Mouse (Mus musculus): ENCODE measurements around the gene Nckap5. TPM values are rescaled to one million over a fixed set of nuclear protein-coding genes. Genes with fewer than 3 reads are reported as not detected.

The Nckap5 gene
- total and polyA plus RNA-seq, 3 experiments = not detected

DNA sequence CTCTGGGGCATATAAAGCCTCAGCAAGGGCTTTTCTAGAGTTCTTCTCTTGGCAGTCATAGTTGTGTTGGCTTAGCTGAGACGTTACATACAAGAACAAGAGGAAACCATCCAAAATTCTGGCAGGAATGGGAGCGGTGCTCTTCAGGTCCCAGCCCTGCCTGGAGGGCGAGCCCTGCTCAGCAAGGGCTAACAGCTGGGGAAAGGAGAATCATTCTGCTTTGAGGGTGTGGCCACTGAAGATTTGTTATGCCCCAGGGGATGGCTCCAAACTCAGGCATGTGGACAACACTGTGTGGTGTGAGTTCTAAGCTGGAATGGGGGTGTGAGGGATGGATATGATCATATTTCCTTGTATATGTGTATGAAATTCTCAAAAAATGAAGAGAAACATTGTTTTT, 779.1 kb downstream of the Nckap5 start:
- dilution Hi-C loops (cut with MboI; ENCODE audit: extremely low pct_ligation_motif_present, extremely low pct_unique_long_range_greater_than_20kb, low sequenced_read_pairs) = no loop called here
- H3K4me2 ChIP-seq (ENCODE audit: insufficient read depth, low read depth, poor library complexity, severe bottlenecking) = no peak overlapping the region
- no peak for DNase-seq (ENCODE audit: extremely low read depth)
- no peaks in the 10 kb centered on the region for H3K4me1 ChIP-seq (ENCODE audit: control insufficient read depth in 1 of 2, insufficient read depth in 2 of 2)
- TF ChIP-seq CTCF (conservative IDR thresholded peaks at IDR 0.05 in 1 of 2, IDR thresholded peaks at IDR 0.05 in 1 of 2; ENCODE audit: low read depth in 2 of 2, low read length in 2 of 2) = no peak
- no peak for TF ChIP-seq EP300 (IDR thresholded peaks at IDR 0.05; ENCODE audit: low read length)
- no peak for TF ChIP-seq NRF1 (IDR thresholded peaks at IDR 0.05; ENCODE audit: low read depth, low read length)
- TF ChIP-seq NELFE (IDR thresholded peaks at IDR 0.05; ENCODE audit: low read depth, low read length) = no peak
- no peaks in the 10 kb centered on the region for H3K36me3 ChIP-seq (replicated peaks in 1 of 2; ENCODE audit: control insufficient read depth in 1 of 2, insufficient read depth in 1 of 2, low read length in 1 of 2)
- H3K9ac ChIP-seq (ENCODE audit: insufficient read depth, low read depth) = no peak overlapping the region
- no peaks in the 10 kb centered on the region for H3K27me3 ChIP-seq (replicated peaks)
- H3K4me3 ChIP-seq (replicated peaks in 1 of 3; ENCODE audit: low read depth in 2 of 3, low read length in 2 of 3, poor library complexity in 1 of 3) = no peak overlapping the region
- in situ Hi-C loops (cut with MboI; ENCODE audit: low pct_ligation_motif_present, low pct_unique_long_range_greater_than_20kb, low sequenced_read_pairs) = no loop called here
- peaks cover 63% of the 10 kb centered on the region for H3K9me3 ChIP-seq (replicated peaks; ENCODE audit: low read length)
- no peak overlapping the region for H3K27ac ChIP-seq (ENCODE audit: insufficient read depth, low read depth)
- H3K79me2 ChIP-seq (replicated peaks; ENCODE audit: control insufficient read depth, extremely low read depth, insufficient read depth, poor library complexity, severe bottlenecking) = no peaks in the 10 kb centered on the region; the same call in 1 of the 2 replicates

DNA sequence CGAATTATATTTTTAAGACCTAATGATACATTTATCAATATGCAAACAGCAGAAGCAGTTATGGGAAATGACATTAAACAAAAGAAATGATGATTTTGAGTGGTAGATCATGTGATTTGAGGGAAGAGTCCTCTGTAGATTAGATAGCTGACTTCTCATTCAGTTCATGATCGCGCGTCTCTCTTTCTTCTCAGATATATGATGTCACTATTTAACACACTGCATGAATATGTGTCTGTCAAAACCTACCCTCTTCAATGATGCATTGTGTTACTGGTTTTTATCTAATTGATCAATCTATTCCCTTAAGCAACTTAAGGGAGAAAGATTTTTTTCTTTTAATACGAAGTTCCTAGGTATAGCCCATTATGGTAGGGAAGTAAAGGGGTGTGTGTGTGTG, 787.7 kb downstream of the Nckap5 start:
- H3K79me2 ChIP-seq (replicated peaks; ENCODE audit: control insufficient read depth, extremely low read depth, insufficient read depth, poor library complexity, severe bottlenecking) = no peaks in the 10 kb centered on the region
- no peak overlapping the region for H3K9ac ChIP-seq (ENCODE audit: insufficient read depth, low read depth)
- H3K27ac ChIP-seq (ENCODE audit: insufficient read depth, low read depth) = no peak overlapping the region
- H3K4me3 ChIP-seq (replicated peaks in 1 of 3; ENCODE audit: low read depth in 2 of 3, low read length in 2 of 3, poor library complexity in 1 of 3) = no peak overlapping the region
- dilution Hi-C loops (cut with MboI; ENCODE audit: extremely low pct_ligation_motif_present, extremely low pct_unique_long_range_greater_than_20kb, low sequenced_read_pairs) = no loop called here
- peaks cover 47% of the 10 kb centered on the region for H3K9me3 ChIP-seq (replicated peaks; ENCODE audit: low read length)
- in situ Hi-C loops (cut with MboI; ENCODE audit: low pct_ligation_motif_present, low pct_unique_long_range_greater_than_20kb, low sequenced_read_pairs) = no loop called here
- no peaks in the 10 kb centered on the region for H3K36me3 ChIP-seq (replicated peaks in 1 of 2; ENCODE audit: control insufficient read depth in 1 of 2, insufficient read depth in 1 of 2, low read length in 1 of 2)
- no peaks in the 10 kb centered on the region for H3K27me3 ChIP-seq (replicated peaks)
- TF ChIP-seq UBTF (IDR thresholded peaks at IDR 0.05; ENCODE audit: low read depth, low read length) (no peak), NRF1 (IDR thresholded peaks at IDR 0.05; ENCODE audit: low read depth, low read length) (no peak), JUN (IDR thresholded peaks at IDR 0.05; ENCODE audit: insufficient read depth, low read depth, low read length) (no peak), MAX (IDR thresholded peaks at IDR 0.05; ENCODE audit: low read length) (no peak), NELFE (IDR thresholded peaks at IDR 0.05; ENCODE audit: low read depth, low read length) (no peak), SIN3A (IDR thresholded peaks at IDR 0.05; ENCODE audit: low read length) (no peak), ZMIZ1 (IDR thresholded peaks at IDR 0.05; ENCODE audit: low read depth, low read length) (no peak), ETS1 (conservative IDR thresholded peaks at IDR 0.05; ENCODE audit: low read depth, low read length) (no peak)
- no peak overlapping the region for H3K4me2 ChIP-seq (ENCODE audit: insufficient read depth, low read depth, poor library complexity, severe bottlenecking)
- H3K4me1 ChIP-seq (ENCODE audit: control insufficient read depth in 1 of 2, insufficient read depth in 2 of 2) = no peaks in the 10 kb centered on the region
- DNase-seq (ENCODE audit: extremely low read depth) = no peak

DNA sequence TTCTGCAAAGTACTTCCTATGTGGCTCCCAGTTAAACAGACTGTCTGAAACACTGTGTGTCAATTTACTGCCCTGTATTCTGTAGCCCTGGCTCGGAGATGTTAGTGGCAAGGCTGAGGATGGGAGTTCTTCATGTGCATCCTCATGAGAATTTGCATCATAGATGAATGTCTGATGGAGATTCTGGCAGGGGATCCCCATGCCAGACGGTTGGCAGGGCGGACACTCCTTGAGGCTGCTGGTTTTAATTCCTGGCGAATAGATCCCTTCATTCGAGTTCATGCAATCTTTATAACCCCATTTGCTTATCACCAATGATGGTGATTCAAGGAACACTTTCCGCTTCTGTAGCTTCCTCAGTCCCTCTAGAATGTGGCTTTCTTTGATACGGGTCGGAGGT, 803.1 kb downstream of the Nckap5 start:
- no peak for TF ChIP-seq SMC3 (IDR thresholded peaks at IDR 0.05; ENCODE audit: low read depth, low read length)
- TF ChIP-seq ETS1 (conservative IDR thresholded peaks at IDR 0.05; ENCODE audit: low read depth, low read length) = no peak
- no peak for TF ChIP-seq SIN3A (IDR thresholded peaks at IDR 0.05; ENCODE audit: low read length)
- no peak for TF ChIP-seq ZKSCAN1 (IDR thresholded peaks at IDR 0.05; ENCODE audit: borderline replicate concordance, low read depth, low read length)
- TF ChIP-seq MEF2A (IDR thresholded peaks at IDR 0.05; ENCODE audit: borderline replicate concordance, low read depth, low read length) = no peak
- no peak for TF ChIP-seq MYC (IDR thresholded peaks at IDR 0.05; ENCODE audit: low read depth, low read length)
- TF ChIP-seq IRF4 (IDR thresholded peaks at IDR 0.05; ENCODE audit: low read depth, low read length) = no peak
- no peak for TF ChIP-seq JUN (IDR thresholded peaks at IDR 0.05; ENCODE audit: insufficient read depth, low read depth, low read length)
- no peak for TF ChIP-seq NELFE (IDR thresholded peaks at IDR 0.05; ENCODE audit: low read depth, low read length)
- no peak for TF ChIP-seq CHD1 (IDR thresholded peaks at IDR 0.05; ENCODE audit: low read depth, low read length)
- TF ChIP-seq BHLHE40 (IDR thresholded peaks at IDR 0.05; ENCODE audit: low read depth, low read length) = no peak
- no peak for TF ChIP-seq E2F4 (IDR thresholded peaks at IDR 0.05; ENCODE audit: insufficient replicate concordance, low read depth, low read length)

More for the DNA sequence above, 803.1 kb downstream of the Nckap5 start:
- no peaks in the 10 kb centered on the region for H3K36me3 ChIP-seq (replicated peaks in 1 of 2; ENCODE audit: control insufficient read depth in 1 of 2, insufficient read depth in 1 of 2, low read length in 1 of 2)
- no peak overlapping the region for H3K4me2 ChIP-seq (ENCODE audit: insufficient read depth, low read depth, poor library complexity, severe bottlenecking)
- in situ Hi-C loops (cut with MboI; ENCODE audit: low pct_ligation_motif_present, low pct_unique_long_range_greater_than_20kb, low sequenced_read_pairs) (no loop called here), dilution Hi-C loops (cut with MboI; ENCODE audit: extremely low pct_ligation_motif_present, extremely low pct_unique_long_range_greater_than_20kb, low sequenced_read_pairs) (no loop called here)
- no peaks in the 10 kb centered on the region for H3K79me2 ChIP-seq (replicated peaks; ENCODE audit: control insufficient read depth, extremely low read depth, insufficient read depth, poor library complexity, severe bottlenecking)
- no peak overlapping the region for H3K4me3 ChIP-seq (replicated peaks in 1 of 3; ENCODE audit: low read depth in 2 of 3, low read length in 2 of 3, poor library complexity in 1 of 3)
- H3K9ac ChIP-seq (ENCODE audit: insufficient read depth, low read depth) = no peak overlapping the region
- H3K4me1 ChIP-seq (ENCODE audit: control insufficient read depth in 1 of 2, insufficient read depth in 2 of 2) = no peaks in the 10 kb centered on the region
- no peaks in the 10 kb centered on the region for H3K27me3 ChIP-seq (replicated peaks)
- no peak overlapping the region for H3K27ac ChIP-seq (ENCODE audit: insufficient read depth, low read depth)
- peaks cover 68% of the 10 kb centered on the region for H3K9me3 ChIP-seq (replicated peaks; ENCODE audit: low read length)
- no peak for DNase-seq (ENCODE audit: extremely low read depth)
